ENCODE assay signal across 18 mouse cellular contexts in the genomic region with DNA sequence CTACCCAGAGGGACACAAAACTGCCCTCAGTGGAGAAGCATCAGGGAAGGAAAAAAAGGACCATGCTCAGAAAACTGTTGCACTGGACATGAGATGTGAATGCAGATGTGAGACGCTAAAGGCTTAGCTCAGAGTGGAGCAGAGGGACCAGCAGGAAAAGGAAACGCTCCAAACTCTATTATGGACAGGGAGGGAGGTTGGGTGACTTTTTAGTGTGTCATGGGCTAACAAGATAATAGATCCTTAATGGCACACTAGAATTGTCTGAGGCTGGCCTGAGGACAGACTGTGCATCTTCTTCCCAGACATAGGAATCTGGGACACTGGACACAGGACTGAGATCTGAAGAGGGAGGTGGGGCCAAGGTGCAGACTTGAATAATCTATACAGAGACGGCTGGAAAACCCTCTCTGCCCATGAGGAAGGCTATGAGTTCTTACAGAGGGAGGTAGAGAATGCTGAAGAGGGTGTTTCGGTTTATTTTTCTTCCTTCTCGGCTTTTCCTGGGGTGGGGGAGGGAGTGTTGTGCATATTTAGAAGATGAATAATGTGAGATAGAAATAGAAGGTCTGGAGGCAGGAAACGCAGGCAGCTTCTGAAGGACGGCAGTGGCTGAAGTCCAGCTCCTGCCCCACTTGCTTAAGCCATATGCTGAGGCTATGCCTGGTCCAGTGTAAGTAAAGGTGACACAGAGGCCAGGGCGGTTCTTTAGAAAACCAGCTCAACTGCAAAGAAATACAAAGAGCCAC. TPM values are rescaled to one million over a fixed set of nuclear protein-coding genes. Genes with fewer than 3 reads are reported as not detected.
DNase-seq lines count a peak whose midpoint lies in the region; ATAC-seq and TF ChIP-seq lines count a peak whose summit lies in the region.
"Had no signal": no experiment of that assay in that cellular context is flagged by ENCODE, and none has a peak within 500 bp of the region (broad histone marks: within the 10 kb centered on the region; RNA-seq: fewer than 3 reads in every experiment).

No protein-coding gene starts in this region.

- H3K9me3 ChIP-seq in lung, embryonic 15.5 days = no peaks in the 10 kb centered on the region
- H3K9me3 ChIP-seq: embryonic facial prominence, embryonic 15.5 days; intestine, embryonic 15.5 days; liver, embryonic 12.5 days; midbrain, embryonic 12.5 days had no signal

- no peaks in the 10 kb centered on the region for H3K36me3 ChIP-seq in lung, embryonic 15.5 days
- H3K36me3 ChIP-seq: embryonic facial prominence, embryonic 15.5 days; intestine, embryonic 15.5 days; liver, embryonic 12.5 days; midbrain, embryonic 12.5 days had no signal

- no peaks in the 10 kb centered on the region for H3K27me3 ChIP-seq in lung, embryonic 15.5 days
- H3K27me3 ChIP-seq: embryonic facial prominence, embryonic 15.5 days; intestine, embryonic 15.5 days; midbrain, embryonic 12.5 days had no signal

- TF ChIP-seq CTCF in left cerebral cortex, adult 2 months (IDR thresholded peaks at IDR 0.05) = no peak

- WGBS in lung, embryonic 15.5 days = 19% methylated on average over 8 of the region's 8 CpGs

- no peak overlapping the region for H3K4me3 ChIP-seq in left cerebral cortex, adult 2 months
- no peak overlapping the region for H3K4me3 ChIP-seq in lung, embryonic 15.5 days
- H3K4me3 ChIP-seq: embryonic facial prominence, embryonic 15.5 days; intestine, embryonic 15.5 days; liver, embryonic 12.5 days; midbrain, embryonic 12.5 days had no signal

- ATAC-seq in frontal cortex, adult (ENCODE audit: low TSS enrichment) = peak; percentile 87
- ATAC-seq in lung, embryonic 15.5 days (ENCODE audit: borderline replicate concordance, extremely low read depth, low FRiP score, low TSS enrichment) = peak; percentile 92
- no peak for ATAC-seq in megakaryocyte progenitor cell, adult 5-6 weeks (replicated peaks; ENCODE audit: poor library complexity)
- ATAC-seq: intestine, embryonic 15.5 days; liver, embryonic 12.5 days had no signal

- H3K4me1 ChIP-seq in lung, embryonic 15.5 days = peaks cover 37% of the 10 kb centered on the region
- H3K4me1 ChIP-seq: liver, embryonic 12.5 days; midbrain, embryonic 12.5 days had no signal

- H3K4me2 ChIP-seq in lung, embryonic 15.5 days = peak overlapping the region; percentile 38
- H3K4me2 ChIP-seq: embryonic facial prominence, embryonic 15.5 days; intestine, embryonic 15.5 days; liver, embryonic 12.5 days; midbrain, embryonic 12.5 days had no signal

- no peak overlapping the region for H3K9ac ChIP-seq in lung, embryonic 15.5 days
- H3K9ac ChIP-seq: embryonic facial prominence, embryonic 15.5 days; intestine, embryonic 15.5 days; liver, embryonic 12.5 days; midbrain, embryonic 12.5 days had no signal

- DNase-seq in frontal cortex, postnatal 14 days (ENCODE audit: low spot score in 2 of 2) = no peak
- peak; percentile 22 to 58 for DNase-seq in left cerebral cortex, adult 2 months (ENCODE audit: extremely low spot score in 1 of 2, low spot score in 2 of 2)
- no peak for DNase-seq in left cerebral cortex, postnatal 4 days
- DNase-seq in right cerebral cortex, postnatal 36 days (ENCODE audit: low spot score in 2 of 2) = peak; percentile 45 to 66
- no peak for DNase-seq in urinary bladder, postnatal 25 days (ENCODE audit: low spot score)
- DNase-seq: cerebellum, postnatal 36 days; layer of hippocampus, adult 9-11 months; thymus, adult 18-20 months had no signal

- H3K27ac ChIP-seq in left cerebral cortex, adult 2 months = peak overlapping the region; percentile 79
- H3K27ac ChIP-seq in lung, embryonic 15.5 days = peak overlapping the region; percentile 82
- H3K27ac ChIP-seq: embryonic facial prominence, embryonic 15.5 days; intestine, embryonic 15.5 days; liver, embryonic 12.5 days; midbrain, embryonic 12.5 days had no signal

- intact Hi-C loops in left cerebral cortex, adult 2 months (cut with DNase I) = loop anchor here (5.0 kb wide), 1 partner anchor 71 kb away; the partner anchor contains the start of gene Kalrn
- intact Hi-C loops in left cerebral cortex, postnatal 4 days (cut with DNase I) = no loop called here

RNA-seq across cellular contexts. Expression of gene Ropn1, which starts 6.0 kb away (rescaled TPM):
- not detected for total RNA-seq in left cerebral cortex, adult 2 months (2021)
- total RNA-seq in left cerebral cortex, postnatal 4 days (2021) = not detected
- polyA plus RNA-seq in lung, embryonic 15.5 days (2015; fragmentation: Nextera tagmentation; extraction: Ambion mirVana) = not detected in 2 replicates
- total RNA-seq in megakaryocyte progenitor cell, adult 5-6 weeks (2015) = not detected in 2 replicates
- total RNA-seq in megakaryocyte progenitor cell, adult 5-6 weeks (2017) = not detected in 2 replicates
- total RNA-seq: heart, postnatal 25 days; neutrophil, adult 5-6 weeks had no signal
- polyA plus RNA-seq: embryonic facial prominence, embryonic 15.5 days; intestine, embryonic 15.5 days; liver, embryonic 12.5 days; midbrain, embryonic 12.5 days; spleen, adult 2 months had no signal

RNA-seq across cellular contexts. Expression of gene Ccdc14, which starts 46.7 kb away (rescaled TPM):
- total RNA-seq in left cerebral cortex, adult 2 months (2021) = 1 to 10 TPM; 2.1 to 3.4 TPM
- 1 to 10 TPM; 4.8 to 5.1 TPM for total RNA-seq in left cerebral cortex, postnatal 4 days (2021)
- polyA plus RNA-seq in lung, embryonic 15.5 days (2015; fragmentation: Nextera tagmentation; extraction: Ambion mirVana) = 8.7 and 9.3 TPM in 2 replicates
- 11.7 and 14.4 TPM in 2 replicates for total RNA-seq in megakaryocyte progenitor cell, adult 5-6 weeks (2015)
- total RNA-seq in megakaryocyte progenitor cell, adult 5-6 weeks (2017) = 10.9 and 13.5 TPM in 2 replicates

Comparison
In these comparisons a context has a peak if more than half of its experiments do, and no peak if none do; other contexts are left out.
1. DNase-seq: peak in left cerebral cortex, adult 2 months (2 of 2) and right cerebral cortex, postnatal 36 days (2 of 2); none in frontal cortex, postnatal 14 days (0 of 2), left cerebral cortex, postnatal 4 days (single experiment) and urinary bladder, postnatal 25 days (single experiment).